Mouse (Mus musculus) midbrain, embryonic 15.5 days (tissue): ENCODE measurements around the gene Igfbp5. TPM values are rescaled to one million over a fixed set of nuclear protein-coding genes. Genes with fewer than 3 reads are reported as not detected.
A peak's percentile ranks its signal among the peaks of the same experiment; 100 is the strongest.

ENCODE experiments used
- ATAC-seq: fragments of 200-750 bp; cut with Nextera tagmentation; replicated peaks from 2 replicates; pipeline ENCODE4 v1.8.0; 2017; ENCODE audit warnings: moderate TSS enrichment
- H3K27ac ChIP-seq: fragments of 300-500 bp; sonication (generic); 2 replicates; pipeline ENCODE4 v1.5.1; 2015; ENCODE audit warnings: mild to moderate bottlenecking, inconsistent platforms
- H3K27me3 ChIP-seq: fragments of 300-500 bp; sonication (generic); replicated peaks from 2 replicates; pipeline ENCODE4 v1.6.1; 2015; ENCODE audit warnings: inconsistent platforms
- H3K36me3 ChIP-seq: fragments of 300-500 bp; sonication (generic); replicated peaks from 2 replicates; pipeline ENCODE4 v1.6.1; 2015; ENCODE audit warnings: inconsistent platforms
- H3K4me1 ChIP-seq: fragments of 300-500 bp; sonication (generic); 2 replicates; pipeline ENCODE4 v1.6.1; 2015; ENCODE audit warnings: inconsistent platforms
- H3K4me2 ChIP-seq: fragments of 300-500 bp; sonication (generic); 2 replicates; pipeline ENCODE4 v1.6.1; 2015; ENCODE audit warnings: inconsistent platforms, mild to moderate bottlenecking, moderate library complexity
- H3K4me3 ChIP-seq: fragments of 300-500 bp; sonication (generic); 2 replicates; pipeline ENCODE4 v1.5.1; 2015; ENCODE audit warnings: mild to moderate bottlenecking, inconsistent platforms
- H3K9ac ChIP-seq: fragments of 300-500 bp; sonication (generic); 2 replicates; pipeline ENCODE4 v1.6.1; 2015; ENCODE audit warnings: mild to moderate bottlenecking, inconsistent platforms
- H3K9me3 ChIP-seq: fragments of 300-500 bp; sonication (generic); 2 replicates; pipeline ENCODE4 v1.6.1; 2016; ENCODE audit warnings: inconsistent platforms
- WGBS: fragments of 180-500 bp; shearing (Covaris S2); methylation state at CpG from one replicate; pipeline ENCODE4 v1.1.7; 2015; ENCODE audit warnings: mixed read lengths; 5-methylcytosine and 5-hydroxymethylcytosine counted together
- polyA plus RNA-seq: library from polyadenylated mRNA; unstranded; fragments of >200 nt; fragmentation: Nextera tagmentation; extraction: Ambion mirVana; gene quantifications from 2 replicates; pipeline ENCODE4 v1.2.1, GENCODE M21; 2015

The Igfbp5 gene
- polyA plus RNA-seq, 1 experiment from 2014 or later = 39.6 TPM

DNA sequence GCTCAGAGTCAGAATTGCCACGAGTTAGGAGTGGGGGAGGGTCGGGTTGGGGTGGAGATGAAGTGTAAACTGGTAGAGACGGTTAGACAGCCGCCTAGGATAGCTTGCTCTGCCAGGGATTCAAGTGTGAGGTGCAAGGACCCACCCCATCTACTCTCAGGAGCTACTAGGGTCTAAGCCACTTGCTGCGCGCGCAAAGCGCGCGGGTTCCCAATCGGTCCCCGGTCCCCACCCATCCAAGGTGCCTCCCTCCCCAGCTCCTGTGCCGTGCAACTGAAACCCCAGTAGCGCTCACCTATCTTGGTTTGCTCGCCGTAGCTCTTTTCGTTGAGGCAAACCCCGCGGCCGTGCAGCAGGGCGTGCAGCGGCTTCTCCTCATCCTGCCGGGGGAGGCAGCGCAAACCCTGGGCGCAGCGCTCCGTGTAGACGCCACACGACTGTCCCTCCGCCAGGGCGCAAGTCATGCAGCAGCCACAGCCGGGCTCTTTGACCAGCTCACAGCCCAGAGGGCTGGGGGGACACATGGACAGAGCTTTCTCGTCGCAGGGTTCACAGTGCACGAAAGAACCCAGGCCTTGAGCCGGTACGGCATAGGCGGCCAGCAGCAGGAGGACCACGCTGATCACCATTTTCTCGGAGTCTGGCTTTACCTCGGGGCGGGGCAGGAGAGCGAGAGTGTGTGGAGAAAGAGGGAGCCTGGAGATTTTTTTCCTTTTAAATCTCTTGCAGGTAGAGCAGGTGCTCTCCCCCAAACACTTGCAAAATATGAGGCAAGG, 985 bp downstream of the Igfbp5 start:
- peaks cover 64% of the 10 kb centered on the region for H3K4me1 ChIP-seq
- under 1% methylated on average over 43 of the region's 43 CpGs for WGBS

GRCm38 (mm10) chr1:72873078-72873477, 1.6 kb downstream of the Igfbp5 start:
- H3K9me3 ChIP-seq = no peaks in the 10 kb centered on the region
- peaks cover 58% of the 10 kb centered on the region for H3K4me1 ChIP-seq
- WGBS = 1% methylated on average over 16 of the region's 16 CpGs
- peaks cover 11% of the 10 kb centered on the region for H3K27me3 ChIP-seq
- H3K4me2 ChIP-seq = peak overlapping the region; percentile 99
- no peak overlapping the region for H3K9ac ChIP-seq
- H3K27ac ChIP-seq = peak overlapping the region; percentile 70; the same call in 1 of the 2 replicates
- no peaks in the 10 kb centered on the region for H3K36me3 ChIP-seq
- H3K4me3 ChIP-seq = peak overlapping the region; percentile 58
- no peak for ATAC-seq

More for the DNA sequence above, 985 bp downstream of the Igfbp5 start:
- Histone ChIP-seq H3K4me3 (peak overlapping the region; percentile 58), H3K36me3 (no peaks in the 10 kb centered on the region), H3K9ac (peak overlapping the region; percentile 64), H3K9me3 (no peaks in the 10 kb centered on the region), H3K27ac (peak overlapping the region; percentile 70), H3K27me3 (peaks cover 11% of the 10 kb centered on the region), H3K4me2 (peak overlapping the region; percentile 99)
- peak; percentile 8 for ATAC-seq

GRCm38 (mm10) chr1:72872521-72872920, 2.2 kb downstream of the Igfbp5 start:
- Histone ChIP-seq H3K9me3 (no peaks in the 10 kb centered on the region), H3K4me1 (peaks cover 58% of the 10 kb centered on the region), H3K27me3 (peaks cover 11% of the 10 kb centered on the region), H3K27ac (0 out of 2 replicates have a peak overlapping the region, but pooled peaks have one; percentile 84), H3K9ac (no peak overlapping the region), H3K4me2 (peak overlapping the region; percentile 99), H3K4me3 (peak overlapping the region; percentile 58), H3K36me3 (no peaks in the 10 kb centered on the region)
- WGBS = 2% methylated on average over 8 of the region's 8 CpGs
- ATAC-seq = peak; percentile 61

GRCm38 (mm10) chr1:72871697-72872411, 2.8 kb downstream of the Igfbp5 start:
- H3K36me3 ChIP-seq = no peaks in the 10 kb centered on the region
- H3K27me3 ChIP-seq = peaks cover 11% of the 10 kb centered on the region
- peaks cover 61% of the 10 kb centered on the region for H3K4me1 ChIP-seq
- no peaks in the 10 kb centered on the region for H3K9me3 ChIP-seq
- H3K4me3 ChIP-seq = peak overlapping the region; percentile 58
- H3K27ac ChIP-seq = peak overlapping the region; percentile 84
- peak overlapping the region; percentile 46 for H3K9ac ChIP-seq
- peak overlapping the region; percentile 99 for H3K4me2 ChIP-seq
- peak; percentile 40 for ATAC-seq
- WGBS = under 1% methylated on average over 34 of the region's 34 CpGs

- Histone ChIP-seq H3K4me1 (peaks cover 62% of the 10 kb centered on the region), H3K4me3 (peak overlapping the region; percentile 58), H3K36me3 (no peaks in the 10 kb centered on the region), H3K27ac (peak overlapping the region; percentile 84), H3K4me2 (peak overlapping the region; percentile 99), H3K9me3 (no peaks in the 10 kb centered on the region), H3K9ac (peak overlapping the region; percentile 46), H3K27me3 (peaks cover 11% of the 10 kb centered on the region)
- peak; percentile 19 for ATAC-seq
- 0% methylated on average over 6 of the region's 6 CpGs for WGBS
Measured at GRCm38 (mm10) chr1:72871337-72871696, 3.4 kb downstream of the Igfbp5 start.

GRCm38 (mm10) chr1:72870615-72871336, 3.9 kb downstream of the Igfbp5 start:
- no peaks in the 10 kb centered on the region for H3K9me3 ChIP-seq
- peaks cover 11% of the 10 kb centered on the region for H3K27me3 ChIP-seq
- no peaks in the 10 kb centered on the region for H3K36me3 ChIP-seq
- H3K4me3 ChIP-seq = peak overlapping the region; percentile 58
- WGBS = under 1% methylated on average over 20 of the region's 20 CpGs
- H3K27ac ChIP-seq = peak overlapping the region; percentile 84
- peaks cover 64% of the 10 kb centered on the region for H3K4me1 ChIP-seq
- peak overlapping the region; percentile 99 for H3K4me2 ChIP-seq
- peak overlapping the region; percentile 46 for H3K9ac ChIP-seq
- ATAC-seq = peak; percentile 72

DNA sequence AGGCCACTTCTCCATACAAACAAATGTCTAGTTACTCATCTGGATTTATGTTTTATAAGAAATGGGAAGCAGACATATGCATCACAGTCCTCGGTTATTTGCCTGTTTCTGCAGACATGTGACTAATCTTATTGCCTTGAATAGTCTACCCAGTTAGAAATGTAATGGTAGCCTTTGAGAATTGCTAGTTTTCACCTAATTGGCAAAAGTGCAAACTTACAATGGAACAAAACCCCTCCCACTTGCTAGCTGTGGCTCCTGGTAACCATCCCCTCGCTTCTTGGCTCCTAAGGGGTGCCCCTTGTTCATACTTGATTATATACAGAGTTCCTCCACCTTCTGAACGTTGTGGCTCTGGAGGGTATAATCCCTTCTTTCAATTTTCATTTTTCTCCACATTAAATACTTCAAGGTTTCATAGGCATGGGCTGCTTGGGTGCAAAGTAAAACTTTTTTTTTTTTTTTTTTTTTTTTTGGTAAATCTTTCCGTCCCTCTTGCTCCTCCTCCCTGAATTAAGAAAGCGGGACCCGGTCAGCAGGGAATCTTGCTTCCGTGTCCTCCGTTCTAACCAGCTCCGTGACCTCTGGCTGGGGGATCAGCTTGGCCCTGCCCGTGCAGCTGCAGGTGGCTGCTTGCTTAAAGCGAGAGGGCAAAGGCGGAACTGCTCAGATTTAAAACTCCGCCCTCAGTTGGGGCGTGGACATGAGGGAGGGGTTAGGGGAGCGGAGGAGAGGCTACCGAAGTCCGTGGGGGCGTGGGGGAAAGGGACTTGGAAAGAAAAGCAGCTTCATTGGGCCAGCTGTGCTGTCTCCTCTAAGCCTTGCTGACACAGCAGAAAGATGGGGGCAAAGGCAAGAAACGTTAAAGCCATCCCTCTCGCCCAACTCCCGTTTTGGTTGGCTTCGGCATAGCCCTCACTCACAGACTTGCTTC, 4.7 kb downstream of the Igfbp5 start:
- WGBS = 5% methylated on average over 22 of the region's 22 CpGs
- Histone ChIP-seq H3K9ac (peak overlapping the region; percentile 46; the same call in 1 of the 2 replicates), H3K27ac (peak overlapping the region; percentile 84; the same call in 1 of the 2 replicates), H3K4me2 (peak overlapping the region; percentile 99), H3K4me3 (peak overlapping the region; percentile 58), H3K4me1 (peaks cover 59% of the 10 kb centered on the region), H3K9me3 (no peaks in the 10 kb centered on the region), H3K27me3 (peaks cover 7% of the 10 kb centered on the region), H3K36me3 (no peaks in the 10 kb centered on the region)
- no peak for ATAC-seq

DNA sequence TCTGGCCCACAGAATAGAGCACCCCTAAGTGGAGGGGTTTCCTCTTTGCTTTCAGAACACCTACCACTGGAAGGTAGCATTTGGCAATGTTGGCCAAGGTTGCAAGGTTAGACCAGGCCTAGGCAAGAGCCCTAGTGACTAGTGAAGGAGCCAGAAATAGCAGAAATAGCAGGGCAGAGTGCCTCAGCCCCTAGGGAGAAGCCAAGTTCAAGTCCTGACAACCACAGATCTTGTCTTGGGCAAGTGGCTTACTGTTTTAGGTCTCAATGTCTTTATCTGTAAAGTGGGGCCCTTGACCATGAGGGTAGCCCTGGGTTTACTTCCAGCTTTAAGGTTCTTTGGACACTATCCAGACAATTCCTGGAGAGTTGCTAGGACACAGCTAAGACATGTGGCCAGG, 5.4 kb downstream of the Igfbp5 start:
- Histone ChIP-seq H3K36me3 (no peaks in the 10 kb centered on the region), H3K9ac (no peak overlapping the region), H3K4me3 (no peak overlapping the region), H3K27me3 (peaks cover 3% of the 10 kb centered on the region; the same call in 1 of the 2 replicates), H3K4me1 (peaks cover 52% of the 10 kb centered on the region), H3K4me2 (no peak overlapping the region), H3K9me3 (no peaks in the 10 kb centered on the region), H3K27ac (no peak overlapping the region)
- ATAC-seq = no peak

DNA sequence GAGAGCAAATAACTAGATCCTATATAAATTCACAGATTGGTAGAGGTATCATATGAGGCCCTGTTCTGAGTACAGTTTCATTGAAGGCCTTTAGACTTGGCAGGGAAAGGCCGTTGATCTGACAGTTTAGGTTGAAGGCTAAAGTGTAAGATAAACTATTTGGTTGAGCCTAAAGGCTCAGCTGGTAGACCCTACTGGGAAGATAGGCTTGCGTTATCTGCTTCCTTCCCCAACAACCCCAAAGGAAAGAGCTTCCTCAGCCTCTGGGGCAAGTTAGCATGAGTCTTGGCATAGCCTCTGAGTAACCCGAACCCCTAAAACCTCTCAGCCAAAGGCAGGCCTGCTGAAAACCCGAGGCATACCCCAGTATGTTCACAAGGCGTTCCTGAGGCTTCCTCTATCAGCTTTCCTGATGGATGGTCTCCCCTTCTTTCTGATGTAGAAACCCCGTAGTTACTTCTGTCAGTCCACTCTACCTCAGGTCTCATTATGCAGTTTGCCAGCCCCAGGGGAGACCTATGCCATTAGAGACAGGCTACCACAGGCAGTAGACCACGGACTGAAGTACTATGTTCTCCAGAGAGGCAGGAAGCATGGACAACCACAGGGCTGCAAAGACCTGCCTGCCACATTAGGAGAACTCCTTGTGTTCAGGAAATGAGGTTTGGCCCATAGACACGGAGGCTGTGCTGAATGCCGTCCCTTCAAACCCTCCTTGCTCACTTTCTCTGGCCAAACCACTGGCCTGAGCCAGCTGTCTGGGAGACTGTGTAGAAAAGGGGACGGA, 6.1 kb downstream of the Igfbp5 start:
- no peak for ATAC-seq
- Histone ChIP-seq H3K4me1 (peaks cover 46% of the 10 kb centered on the region), H3K27me3 (no peaks in the 10 kb centered on the region), H3K9me3 (no peaks in the 10 kb centered on the region), H3K4me2 (no peak overlapping the region), H3K9ac (no peak overlapping the region), H3K4me3 (no peak overlapping the region), H3K36me3 (no peaks in the 10 kb centered on the region), H3K27ac (no peak overlapping the region)
- WGBS = 83% methylated on average over 10 of the region's 10 CpGs

DNA sequence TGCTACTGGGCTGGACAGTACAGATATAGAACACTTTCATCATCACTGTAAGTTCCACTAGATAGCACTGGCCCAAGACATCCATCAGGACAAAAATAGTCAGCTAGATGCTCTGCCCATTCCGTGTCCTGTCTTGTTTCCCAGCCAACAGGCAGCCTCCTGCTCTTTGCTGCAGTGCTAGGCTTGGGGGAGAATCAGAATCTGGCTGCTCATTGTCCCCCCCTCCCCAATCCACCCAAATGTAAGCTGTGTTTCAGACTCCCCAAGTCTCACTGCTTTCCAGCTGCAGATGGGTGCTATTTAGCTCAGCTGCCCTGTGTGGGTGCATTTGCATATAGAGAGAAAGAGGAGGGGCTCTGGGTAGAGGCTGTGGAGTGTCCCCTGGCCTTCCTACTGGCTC, 7.3 kb downstream of the Igfbp5 start:
- Histone ChIP-seq H3K36me3 (no peaks in the 10 kb centered on the region), H3K9me3 (no peaks in the 10 kb centered on the region), H3K4me2 (no peak overlapping the region), H3K9ac (no peak overlapping the region), H3K27ac (no peak overlapping the region), H3K27me3 (no peaks in the 10 kb centered on the region), H3K4me1 (peaks cover 33% of the 10 kb centered on the region), H3K4me3 (no peak overlapping the region)
- no peak for ATAC-seq
- 42% methylated on average over 1 of the region's 1 CpGs for WGBS

- H3K27me3 ChIP-seq = no peaks in the 10 kb centered on the region
- no peak overlapping the region for H3K4me2 ChIP-seq
- H3K9me3 ChIP-seq = no peaks in the 10 kb centered on the region
- WGBS = 58% methylated on average over 5 of the region's 5 CpGs
- no peak for ATAC-seq
- no peak overlapping the region for H3K4me3 ChIP-seq
- H3K9ac ChIP-seq = no peak overlapping the region
- no peak overlapping the region; the same call in 1 of the 2 replicates for H3K27ac ChIP-seq
- peaks cover 28% of the 10 kb centered on the region for H3K4me1 ChIP-seq
- H3K36me3 ChIP-seq = no peaks in the 10 kb centered on the region
Measured at GRCm38 (mm10) chr1:72866417-72866816, 8.3 kb downstream of the Igfbp5 start.
